Mouse (Mus musculus) stomach, embryonic 16.5 days (tissue): ENCODE results near the gene Nyap1. TPM values are rescaled to one million over a fixed set of nuclear protein-coding genes. Genes with fewer than 3 reads are reported as not detected.

ENCODE experiments used
- ATAC-seq: fragments of 200-750 bp; cut with Nextera tagmentation; 2 replicates; pipeline ENCODE4 v1.8.0; 2017; ENCODE audit warnings: moderate number of reproducible peaks, moderate TSS enrichment; ENCODE audit not compliant: insufficient read depth, low FRiP score
- H3K27ac ChIP-seq: fragments of 300-500 bp; sonication (generic); 2 replicates; pipeline ENCODE4 v1.5.1; 2014; ENCODE audit warnings: low read length
- H3K27me3 ChIP-seq: fragments of 300-500 bp; sonication (generic); 2 replicates; pipeline ENCODE4 v1.6.1; 2014; ENCODE audit warnings: low read length, control low read depth, mixed read lengths; ENCODE audit not compliant: control insufficient read depth, insufficient read depth
- H3K36me3 ChIP-seq: fragments of 300-500 bp; sonication (generic); 2 replicates; pipeline ENCODE4 v1.6.1; 2014; ENCODE audit warnings: low read length; ENCODE audit not compliant: control insufficient read depth, insufficient read depth
- H3K4me1 ChIP-seq: fragments of 300-500 bp; sonication (generic); 2 replicates; pipeline ENCODE4 v1.6.1; 2014; ENCODE audit warnings: low read length, control low read depth, mixed read lengths; ENCODE audit not compliant: control insufficient read depth, insufficient read depth
- H3K4me2 ChIP-seq: fragments of 300-500 bp; sonication (generic); 2 replicates; pipeline ENCODE4 v1.6.1; 2014; ENCODE audit warnings: low read depth, low read length, mixed read lengths
- H3K4me3 ChIP-seq: fragments of 300-500 bp; sonication (generic); replicated peaks from 2 replicates; pipeline ENCODE4 v1.5.1; 2014; ENCODE audit warnings: mild to moderate bottlenecking, low read length
- H3K9ac ChIP-seq: fragments of 300-500 bp; sonication (generic); 2 replicates; pipeline ENCODE4 v1.6.1; 2014; ENCODE audit warnings: low read length
- H3K9me3 ChIP-seq: fragments of 300-500 bp; sonication (generic); replicated peaks from 2 replicates; pipeline ENCODE4 v1.6.1; 2016; ENCODE audit warnings: low read length, control low read depth; ENCODE audit not compliant: control insufficient read depth
- WGBS: fragments of 180-500 bp; shearing (Covaris S2); extraction: QIAGEN DNeasy Blood & Tissue Kit; methylation state at CpG from one replicate; pipeline ENCODE4 v1.1.7; 2014; 5-methylcytosine and 5-hydroxymethylcytosine counted together
- polyA plus RNA-seq: library from polyadenylated mRNA; unstranded; fragments of >200 nt; fragmentation: Nextera tagmentation; extraction: Ambion mirVana; gene quantifications from 2 replicates; pipeline ENCODE4 v1.2.1, GENCODE M21; 2015

Nyap1 gene
- polyA plus RNA-seq, 1 experiment from 2014 or later: 2.7 TPM

DNA sequence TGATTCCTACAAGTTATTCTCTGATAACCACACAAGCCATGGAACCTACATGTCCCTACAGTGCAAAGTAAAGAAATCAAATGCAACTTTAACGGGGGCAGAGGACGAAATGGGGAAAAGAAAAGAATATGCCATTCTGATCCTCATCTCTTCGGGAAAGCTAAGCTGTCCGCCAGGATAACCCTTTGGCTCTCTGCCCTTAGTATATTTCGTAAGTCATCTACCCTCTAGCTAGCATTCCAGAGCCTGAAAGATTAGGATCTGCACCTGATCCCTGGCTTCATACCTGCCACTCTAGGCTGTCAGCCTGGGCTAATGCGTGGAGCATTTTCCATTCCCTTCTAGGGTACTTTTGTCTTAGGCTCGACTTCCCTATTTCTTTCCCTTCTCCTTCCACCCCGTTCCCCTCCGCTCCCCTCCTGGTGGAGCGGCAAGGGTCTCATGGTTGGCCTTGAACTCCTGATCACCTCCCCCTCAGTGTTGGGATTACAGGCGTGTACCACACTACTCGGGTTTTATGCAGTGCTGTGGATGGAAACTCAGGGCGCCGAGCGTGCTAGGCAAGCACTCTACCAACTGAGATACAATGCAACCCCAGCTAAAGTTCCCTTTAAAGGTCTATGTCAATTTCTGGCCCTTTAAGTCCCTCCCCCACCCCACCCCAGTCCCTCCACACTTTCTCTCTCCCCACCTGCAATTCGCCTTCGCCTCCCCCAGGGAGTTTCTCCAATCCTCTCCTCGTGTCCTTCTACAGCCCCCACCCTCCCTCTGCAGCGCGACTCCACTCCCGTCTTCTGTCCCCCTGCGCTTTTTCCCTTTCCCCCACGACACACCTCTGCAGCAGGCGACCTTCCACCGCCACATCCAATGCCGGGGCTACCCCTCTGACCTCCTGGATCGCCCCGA lies 57.8 kb downstream of the Nyap1 start:
- no peaks in the 10 kb centered on the region for H3K36me3 ChIP-seq
- H3K4me3 ChIP-seq: peak overlapping the region; percentile 84
- ATAC-seq: no peak
- WGBS: 6% methylated on average over 28 of the region's 28 CpGs
- H3K27me3 ChIP-seq: no peaks in the 10 kb centered on the region
- peak overlapping the region; percentile 95 for H3K4me2 ChIP-seq
- no peaks in the 10 kb centered on the region for H3K9me3 ChIP-seq
- H3K9ac ChIP-seq: peak overlapping the region; percentile 77
- peak overlapping the region; percentile 78 for H3K27ac ChIP-seq
- H3K4me1 ChIP-seq: peaks cover 15% of the 10 kb centered on the region

DNA sequence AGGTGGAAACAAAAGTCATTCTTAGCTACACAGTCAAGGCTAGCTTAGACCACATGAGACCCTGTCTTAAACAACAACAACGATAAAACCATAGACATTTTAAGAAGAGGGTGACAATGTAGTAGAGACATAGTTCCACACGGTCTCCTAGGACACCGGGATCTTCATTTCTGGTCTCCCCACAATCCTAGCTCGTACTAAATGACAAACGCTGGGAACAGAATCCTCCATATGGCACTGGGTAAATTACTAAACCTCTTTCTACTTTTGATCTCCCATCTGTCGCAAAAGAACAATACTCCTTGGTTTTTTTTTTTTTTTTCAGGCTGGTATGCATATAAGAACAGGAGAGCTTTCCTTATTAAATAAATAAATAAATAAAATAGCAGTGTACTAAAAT lies 58.9 kb downstream of the Nyap1 start:
- H3K4me2 ChIP-seq: no peak overlapping the region
- no peaks in the 10 kb centered on the region for H3K27me3 ChIP-seq
- ATAC-seq: no peak
- 87% methylated on average over 6 of the region's 6 CpGs for WGBS
- no peaks in the 10 kb centered on the region for H3K36me3 ChIP-seq
- H3K9ac ChIP-seq: no peak overlapping the region
- peaks cover 15% of the 10 kb centered on the region for H3K4me1 ChIP-seq
- H3K27ac ChIP-seq: no peak overlapping the region
- H3K4me3 ChIP-seq: no peak overlapping the region
- H3K9me3 ChIP-seq: no peaks in the 10 kb centered on the region

Other genes starting within 250 kb of the Nyap1 start
- 46.4 and 48.1 TPM in 2 replicates for gene Pop7, start 239.1 kb downstream of the Nyap1 start, polyA plus RNA-seq
- 7.7 and 9.0 TPM in 2 replicates for gene Gigyf1, start 223.1 kb downstream of the Nyap1 start, polyA plus RNA-seq
- gene Epo, start 208.4 kb downstream of the Nyap1 start, polyA plus RNA-seq: not detected in 2 replicates
- 257 and 284 TPM in 2 replicates for gene Gnb2, start 208.1 kb downstream of the Nyap1 start, polyA plus RNA-seq
- gene Actl6b, start 188.1 kb downstream of the Nyap1 start, polyA plus RNA-seq: 3.6 TPM in 2 replicates
- gene Tfr2, start 171.8 kb downstream of the Nyap1 start, polyA plus RNA-seq: 2.7 and 3.4 TPM in 2 replicates
- 23.8 and 24.3 TPM in 2 replicates for gene Mospd3, start 140.5 kb downstream of the Nyap1 start, polyA plus RNA-seq
- 150 and 153 TPM in 2 replicates for gene Pcolce, start 127.8 kb downstream of the Nyap1 start, polyA plus RNA-seq
- 0.09 and 0.27 TPM in 2 replicates for gene Fbxo24, start 112.6 kb downstream of the Nyap1 start, polyA plus RNA-seq
- gene Lrch4, start 112.5 kb downstream of the Nyap1 start, polyA plus RNA-seq: 36.4 and 39.4 TPM in 2 replicates
- 9.4 and 12.2 TPM in 2 replicates for gene Gm20605, start 112.4 kb downstream of the Nyap1 start, polyA plus RNA-seq
- gene Sap25, start 100.3 kb downstream of the Nyap1 start, polyA plus RNA-seq: 6.8 and 9.4 TPM in 2 replicates
- 0.14 and 0.19 TPM in 2 replicates for gene Irs3, start 95.9 kb downstream of the Nyap1 start, polyA plus RNA-seq
- gene Agfg2, start 56.9 kb downstream of the Nyap1 start, polyA plus RNA-seq: 16.3 and 19.0 TPM in 2 replicates
- gene Tsc22d4, start 4.1 kb upstream of the Nyap1 start, polyA plus RNA-seq: 115 and 119 TPM in 2 replicates
- 9.4 and 17.0 TPM in 2 replicates for gene Ppp1r35, start 37.2 kb upstream of the Nyap1 start, polyA plus RNA-seq
- gene Mepce, start 46.0 kb upstream of the Nyap1 start, polyA plus RNA-seq: 7.4 and 8.2 TPM in 2 replicates
- 15.4 and 18.0 TPM in 2 replicates for gene Zcwpw1, start 46.2 kb upstream of the Nyap1 start, polyA plus RNA-seq
- 2.4 and 4.0 TPM in 2 replicates for gene Pilra, start 94.7 kb upstream of the Nyap1 start, polyA plus RNA-seq
- 0.84 and 0.87 TPM in 2 replicates for gene Pilrb1, start 116.5 kb upstream of the Nyap1 start, polyA plus RNA-seq
- 1.5 and 1.8 TPM in 2 replicates for gene Pilrb2, start 130.2 kb upstream of the Nyap1 start, polyA plus RNA-seq
- 14.7 and 15.9 TPM in 2 replicates for gene Cyp3a13, start 180.0 kb upstream of the Nyap1 start, polyA plus RNA-seq
- gene Gjc3, start 221.5 kb upstream of the Nyap1 start, polyA plus RNA-seq: 0.56 and 1.1 TPM in 2 replicates
- gene Azgp1, start 239.9 kb upstream of the Nyap1 start, polyA plus RNA-seq: 0.61 and 0.87 TPM in 2 replicates